ENCODE assay signal across 8 mouse cellular contexts in genomic region chr8:104028626-104029025, GRCm38 (mm10).
DNase-seq lines count a peak whose midpoint lies in the region; ATAC-seq and TF ChIP-seq lines count a peak whose summit lies in the region.

No protein-coding gene starts in this region.

- 2% methylated on average over 22 of the region's 22 CpGs for WGBS in forebrain, embryonic 15.5 days
- WGBS in liver, embryonic 14.5 days (ENCODE audit: insufficient replicate concordance), result 5% methylated on average over 22 of the region's 22 CpGs
- 5% methylated on average over 22 of the region's 22 CpGs for WGBS in neural tube, embryonic 14.5 days

- H3K9ac ChIP-seq in CH12.LX (ENCODE audit: insufficient read depth, low read depth), result no peak overlapping the region
- H3K9ac ChIP-seq in forebrain, embryonic 15.5 days (replicated peaks), result no peak overlapping the region
- no peak overlapping the region for H3K9ac ChIP-seq in liver, embryonic 14.5 days (replicated peaks)
- no peak overlapping the region for H3K9ac ChIP-seq in neural tube, embryonic 14.5 days (replicated peaks; ENCODE audit: low read depth, low read length)

- no peaks in the 10 kb centered on the region; the same call in 1 of the 2 replicates for H3K79me2 ChIP-seq in CH12.LX (replicated peaks; ENCODE audit: control insufficient read depth, extremely low read depth, insufficient read depth, poor library complexity, severe bottlenecking)

- peak; percentile 71 to 88 for TF ChIP-seq CTCF in CH12.LX (conservative IDR thresholded peaks at IDR 0.05 in 1 of 2, IDR thresholded peaks at IDR 0.05 in 1 of 2; ENCODE audit: low read depth in 2 of 2, low read length in 2 of 2)
- peak; percentile 96 for TF ChIP-seq CTCF in liver, embryonic 14.5 days (IDR thresholded peaks at IDR 0.05; ENCODE audit: low read depth)
- TF ChIP-seq CTCF in testis, adult 2 months (IDR thresholded peaks at IDR 0.05; ENCODE audit: control insufficient read depth, insufficient read depth, insufficient replicate concordance, low read depth, low read length), result peak; percentile 99

- no peak for TF ChIP-seq EP300 in CH12.LX (IDR thresholded peaks at IDR 0.05; ENCODE audit: low read length)
- no peak for TF ChIP-seq EP300 in liver, embryonic 14.5 days (IDR thresholded peaks at IDR 0.05; ENCODE audit: low read depth)

- no peak overlapping the region for H3K4me3 ChIP-seq in CH12.LX (replicated peaks in 1 of 3; ENCODE audit: low read depth in 2 of 3, low read length in 2 of 3, poor library complexity in 1 of 3)
- H3K4me3 ChIP-seq in forebrain, embryonic 15.5 days, result no peak overlapping the region
- no peak overlapping the region for H3K4me3 ChIP-seq in liver, embryonic 14.5 days (ENCODE audit: insufficient read depth in 1 of 2, low read depth in 2 of 2, low read length in 2 of 2)
- H3K4me3 ChIP-seq in neural tube, embryonic 14.5 days (ENCODE audit: low read depth, low read length), result no peak overlapping the region
- H3K4me3 ChIP-seq in testis, adult 2 months (ENCODE audit: control insufficient read depth, low read depth, low read length), result peak overlapping the region; percentile 59

- TF ChIP-seq POLR2A in CH12.LX (IDR thresholded peaks at IDR 0.05; ENCODE audit: low read depth, low read length), result no peak
- TF ChIP-seq POLR2A in testis, adult 2 months (IDR thresholded peaks at IDR 0.05; ENCODE audit: control insufficient read depth, low read depth, low read length), result no peak

- in situ Hi-C loops in CH12.LX (cut with MboI; ENCODE audit: low pct_ligation_motif_present, low pct_unique_long_range_greater_than_20kb, low sequenced_read_pairs), result loop anchor here (25.0 kb wide), 1 partner anchor 441 kb away; no protein-coding TSS in a partner anchor

- H3K36me3 ChIP-seq in CH12.LX (replicated peaks in 1 of 2; ENCODE audit: control insufficient read depth in 1 of 2, insufficient read depth in 1 of 2, low read length in 1 of 2), result no peaks in the 10 kb centered on the region
- no peaks in the 10 kb centered on the region for H3K36me3 ChIP-seq in forebrain, embryonic 15.5 days
- no peaks in the 10 kb centered on the region for H3K36me3 ChIP-seq in liver, embryonic 14.5 days (replicated peaks; ENCODE audit: control insufficient read depth, insufficient read depth, low read depth)
- H3K36me3 ChIP-seq in neural tube, embryonic 14.5 days (ENCODE audit: control insufficient read depth, insufficient read depth, low read length), result no peaks in the 10 kb centered on the region
- H3K36me3 ChIP-seq in testis, adult 2 months (ENCODE audit: control insufficient read depth, insufficient read depth, low read length), result no peaks in the 10 kb centered on the region

- peak; percentile 94 for ATAC-seq in forebrain, embryonic 15.5 days (replicated peaks)
- no peak for ATAC-seq in liver, embryonic 14.5 days (ENCODE audit: insufficient read depth)
- peak; percentile 93 for ATAC-seq in neural tube, embryonic 14.5 days (ENCODE audit: low read depth)

- H3K4me2 ChIP-seq in CH12.LX (ENCODE audit: insufficient read depth, low read depth, poor library complexity, severe bottlenecking), result peak overlapping the region; percentile 9; the same call in 1 of the 2 replicates
- peak overlapping the region; percentile 30; the same call in 1 of the 2 replicates for H3K4me2 ChIP-seq in forebrain, embryonic 15.5 days (replicated peaks)
- H3K4me2 ChIP-seq in liver, embryonic 14.5 days (ENCODE audit: low read depth), result no peak overlapping the region
- peak overlapping the region; percentile 26; the same call in 1 of the 2 replicates for H3K4me2 ChIP-seq in neural tube, embryonic 14.5 days (ENCODE audit: low read depth, low read length)

- H3K9me3 ChIP-seq in CH12.LX (replicated peaks; ENCODE audit: low read length), result peaks cover 19% of the 10 kb centered on the region
- no peaks in the 10 kb centered on the region for H3K9me3 ChIP-seq in forebrain, embryonic 15.5 days
- no peaks in the 10 kb centered on the region; the same call in none of the 2 replicates for H3K9me3 ChIP-seq in liver, embryonic 14.5 days (ENCODE audit: control insufficient read depth, low read length)
- no peaks in the 10 kb centered on the region for H3K9me3 ChIP-seq in neural tube, embryonic 14.5 days (ENCODE audit: control insufficient read depth, low read length)

- intact Hi-C loops in heart, postnatal 10 days (cut with DNase I), result loop anchor here (1.0 to 10.0 kb wide), 5 partner anchors 173 to 1242 kb away; no protein-coding TSS in a partner anchor

- TF ChIP-seq RAD21 in CH12.LX (IDR thresholded peaks at IDR 0.05; ENCODE audit: low read depth, low read length), result peak; percentile 88

- H3K4me1 ChIP-seq in CH12.LX (ENCODE audit: control insufficient read depth in 1 of 2, insufficient read depth in 2 of 2), result peaks cover 0 to 9% of the 10 kb centered on the region in 2 experiments; a peak in 3 of 4 replicates
- 0 out of 2 replicates have a peak, but pooled peaks cover 3% of the 10 kb centered on the region for H3K4me1 ChIP-seq in forebrain, embryonic 15.5 days
- H3K4me1 ChIP-seq in liver, embryonic 14.5 days (replicated peaks; ENCODE audit: control insufficient read depth in 2 of 2, insufficient read depth in 2 of 2, low read length in 1 of 2), result no peaks in the 10 kb centered on the region
- no peaks in the 10 kb centered on the region for H3K4me1 ChIP-seq in neural tube, embryonic 14.5 days (ENCODE audit: control insufficient read depth, insufficient read depth, low read length)
- peaks cover 5% of the 10 kb centered on the region for H3K4me1 ChIP-seq in testis, adult 2 months (ENCODE audit: control insufficient read depth, insufficient read depth, low read length)

- peaks cover 3% of the 10 kb centered on the region for H3K27me3 ChIP-seq in CH12.LX (replicated peaks)
- H3K27me3 ChIP-seq in forebrain, embryonic 15.5 days, result no peaks in the 10 kb centered on the region
- no peaks in the 10 kb centered on the region for H3K27me3 ChIP-seq in liver, embryonic 14.5 days (ENCODE audit: control insufficient read depth, insufficient read depth, low read length)
- no peaks in the 10 kb centered on the region for H3K27me3 ChIP-seq in neural tube, embryonic 14.5 days (ENCODE audit: control insufficient read depth, insufficient read depth, low read length)
- H3K27me3 ChIP-seq in testis, adult 2 months (ENCODE audit: control insufficient read depth, insufficient read depth, low read length), result no peaks in the 10 kb centered on the region

- peak; percentile 62 for DNase-seq in CH12.LX (ENCODE audit: extremely low read depth)
- DNase-seq in cerebellum, adult 11 months, result peak; percentile 25
- peak; percentile 86 to 87 for DNase-seq in heart, postnatal 10 days
- DNase-seq in kidney, postnatal 25 days, result peak; percentile 73 to 76
- no peak for DNase-seq in liver, embryonic 14.5 days (ENCODE audit: low read depth in 3 of 3, low spot score in 3 of 3)

- dilution Hi-C loops in CH12.LX (cut with MboI; ENCODE audit: extremely low pct_ligation_motif_present, extremely low pct_unique_long_range_greater_than_20kb, low sequenced_read_pairs), result no loop called here

- H3K27ac ChIP-seq in CH12.LX (ENCODE audit: insufficient read depth, low read depth), result no peak overlapping the region
- no peak overlapping the region for H3K27ac ChIP-seq in forebrain, embryonic 15.5 days (replicated peaks)
- no peak overlapping the region for H3K27ac ChIP-seq in liver, embryonic 14.5 days
- no peak overlapping the region for H3K27ac ChIP-seq in neural tube, embryonic 14.5 days (ENCODE audit: low read depth, low read length)
- no peak overlapping the region for H3K27ac ChIP-seq in testis, adult 2 months (ENCODE audit: control insufficient read depth, insufficient read depth, low read depth, low read length)

TF ChIP-seq in CH12.LX, 34 proteins besides CTCF, POLR2A, EP300 and RAD21:
- TF ChIP-seq NELFE (IDR thresholded peaks at IDR 0.05; ENCODE audit: low read depth, low read length) (no peak), CHD2 (IDR thresholded peaks at IDR 0.05; ENCODE audit: low read length) (no peak), USF2 (conservative IDR thresholded peaks at IDR 0.05; ENCODE audit: low read depth, low read length) (no peak), ZKSCAN1 (IDR thresholded peaks at IDR 0.05; ENCODE audit: borderline replicate concordance, low read depth, low read length) (no peak), CHD1 (IDR thresholded peaks at IDR 0.05; ENCODE audit: low read depth, low read length) (no peak), E2F4 (IDR thresholded peaks at IDR 0.05; ENCODE audit: insufficient replicate concordance, low read depth, low read length) (no peak), JUND (conservative IDR thresholded peaks at IDR 0.05; ENCODE audit: low read depth, low read length) (no peak), IRF4 (IDR thresholded peaks at IDR 0.05; ENCODE audit: low read depth, low read length) (no peak), KAT2A (IDR thresholded peaks at IDR 0.05; ENCODE audit: insufficient replicate concordance, low read length) (no peak), MYC (IDR thresholded peaks at IDR 0.05; ENCODE audit: low read depth, low read length) (no peak), ZC3H11A (IDR thresholded peaks at IDR 0.05; ENCODE audit: low read depth, low read length) (peak; percentile 47), MAFK (IDR thresholded peaks at IDR 0.05; ENCODE audit: insufficient replicate concordance, low read length) (no peak), PAX5 (IDR thresholded peaks at IDR 0.05; ENCODE audit: low read length) (no peak), POLR2AphosphoS2 (IDR thresholded peaks at IDR 0.05; ENCODE audit: low read depth, low read length) (no peak), SMC3 (IDR thresholded peaks at IDR 0.05; ENCODE audit: low read depth, low read length) (peak; percentile 84), NRF1 (IDR thresholded peaks at IDR 0.05; ENCODE audit: low read depth, low read length) (peak; percentile 51), SIN3A (IDR thresholded peaks at IDR 0.05; ENCODE audit: low read length) (no peak), USF1 (IDR thresholded peaks at IDR 0.05; ENCODE audit: low read depth, low read length) (no peak), ZMIZ1 (IDR thresholded peaks at IDR 0.05; ENCODE audit: low read depth, low read length) (no peak), ELF1 (IDR thresholded peaks at IDR 0.05; ENCODE audit: low read depth, low read length) (no peak), ETS1 (conservative IDR thresholded peaks at IDR 0.05; ENCODE audit: low read depth, low read length) (no peak), BHLHE40 (IDR thresholded peaks at IDR 0.05; ENCODE audit: low read depth, low read length) (no peak)

Comparison
In these comparisons a context has a peak if more than half of its experiments do, and no peak if none do; other contexts are left out.
1. DNase-seq: peak in CH12.LX (single experiment), cerebellum, adult 11 months (single experiment), heart, postnatal 10 days (2 of 2) and kidney, postnatal 25 days (2 of 2); none in liver, embryonic 14.5 days (0 of 3).
2. Peak in every context shown above with its lines, with median percentiles within 50 percentile points of each other: CTCF ChIP-seq.